Mouse (Mus musculus) adrenal gland (tissue): ENCODE measurements around the gene H2-Ab1.
"Not testable (repeated sequence)": the region's sequence is repeated elsewhere in the genome, so short reads cannot be mapped to it uniquely, and the experiment has no call there.

ENCODE experiments used
- intact Hi-C: fragments of 180-260 bp; cut with DNase I; formaldehyde crosslinking; loops from one replicate; pipeline ENCODE4 v1.15.1; 2025

The H2-Ab1 gene

GRCm38 (mm10) chr17:34305380-34306030 lies 48.0 kb downstream of the H2-Ab1 start, which contains the start of gene H2-Eb1:
Gene H2-Eb1, plus strand, starts transcription at chr17:34305867.
- intact Hi-C loops = no loop called here

- intact Hi-C loops = no loop called here
Measured at GRCm38 (mm10) chr17:34306407-34306806, 48.9 kb downstream of the H2-Ab1 start.

- intact Hi-C loops = no loop called here
Measured at GRCm38 (mm10) chr17:34307216-34307615, 49.7 kb downstream of the H2-Ab1 start.

GRCm38 (mm10) chr17:34308161-34308560 lies 50.7 kb downstream of the H2-Ab1 start:
- intact Hi-C loops = no loop called here

- intact Hi-C loops = no loop called here
Measured at GRCm38 (mm10) chr17:34309225-34309624, 51.7 kb downstream of the H2-Ab1 start.

- intact Hi-C loops = no loop called here
Measured at GRCm38 (mm10) chr17:34309683-34310385, 52.3 kb downstream of the H2-Ab1 start.

GRCm38 (mm10) chr17:34310526-34310925 lies 53.0 kb downstream of the H2-Ab1 start:
- intact Hi-C loops = not testable (repeated sequence)

- intact Hi-C loops = loop anchor here (1.0 kb wide), 1 partner anchor 62 kb away; no protein-coding TSS in a partner anchor
Measured at GRCm38 (mm10) chr17:34312185-34312584, 54.7 kb downstream of the H2-Ab1 start.

- intact Hi-C loops = no loop called here
Measured at GRCm38 (mm10) chr17:34313393-34313792, 55.9 kb downstream of the H2-Ab1 start.

- intact Hi-C loops = no loop called here
Measured at GRCm38 (mm10) chr17:34314286-34314685, 56.8 kb downstream of the H2-Ab1 start.

- intact Hi-C loops = no loop called here
Measured at GRCm38 (mm10) chr17:34315512-34315911, 58.0 kb downstream of the H2-Ab1 start.

- intact Hi-C loops = no loop called here
Measured at GRCm38 (mm10) chr17:34316697-34317096, 59.2 kb downstream of the H2-Ab1 start.

GRCm38 (mm10) chr17:34317275-34317674 lies 59.8 kb downstream of the H2-Ab1 start:
- intact Hi-C loops = no loop called here
